ENCODE assay signal across 11 mouse cellular contexts in genomic region chr9:102297986-102298385, GRCm38 (mm10). TPM values are rescaled to one million over a fixed set of nuclear protein-coding genes. Genes with fewer than 3 reads are reported as not detected.
DNase-seq lines count a peak whose midpoint lies in the region; ATAC-seq and TF ChIP-seq lines count a peak whose summit lies in the region.
"Had no signal": no experiment of that assay in that cellular context is flagged by ENCODE, and none has a peak within 500 bp of the region (broad histone marks: within the 10 kb centered on the region; RNA-seq: fewer than 3 reads in every experiment).

No protein-coding gene starts in this region.

- no peak overlapping the region for H3K27ac ChIP-seq in midbrain, postnatal 0 days (ENCODE audit: low read depth, low read length)
- H3K27ac ChIP-seq in midbrain, embryonic 10.5 days (replicated peaks) = no peak overlapping the region
- H3K27ac ChIP-seq in cerebellum, adult 2 months (ENCODE audit: insufficient read depth, low read length) = 0 out of 2 replicates have a peak overlapping the region, but pooled peaks have one; percentile 51
- peak overlapping the region; percentile 44; the same call in 1 of the 2 replicates for H3K27ac ChIP-seq in forebrain, embryonic 14.5 days (ENCODE audit: low read depth, low read length)
- H3K27ac ChIP-seq in intestine, embryonic 16.5 days (ENCODE audit: low read length) = no peak overlapping the region
- H3K27ac ChIP-seq: liver, embryonic 14.5 days; midbrain, embryonic 12.5 days had no signal

- 61% methylated on average over 5 of the region's 5 CpGs for WGBS in midbrain, postnatal 0 days
- WGBS in midbrain, embryonic 10.5 days = 89% methylated on average over 5 of the region's 5 CpGs
- WGBS in cerebellum, adult 2 months = 5% methylated on average over 5 of the region's 5 CpGs
- 53% methylated on average over 5 of the region's 5 CpGs for WGBS in forebrain, embryonic 14.5 days
- WGBS in intestine, embryonic 16.5 days = 81% methylated on average over 5 of the region's 5 CpGs

- no peak for TF ChIP-seq POLR2A in cerebellum, adult 2 months (IDR thresholded peaks at IDR 0.05; ENCODE audit: borderline replicate concordance, insufficient read depth, low read length)

- H3K27me3 ChIP-seq in midbrain, postnatal 0 days (ENCODE audit: insufficient read depth, low read length) = no peaks in the 10 kb centered on the region
- H3K27me3 ChIP-seq in midbrain, embryonic 10.5 days (ENCODE audit: low read depth, poor library complexity, severe bottlenecking) = no peaks in the 10 kb centered on the region
- H3K27me3 ChIP-seq in cerebellum, adult 2 months (ENCODE audit: control insufficient read depth, insufficient read depth, low read length) = no peaks in the 10 kb centered on the region
- no peaks in the 10 kb centered on the region for H3K27me3 ChIP-seq in forebrain, embryonic 14.5 days (replicated peaks; ENCODE audit: control insufficient read depth, insufficient read depth, low read length)
- H3K27me3 ChIP-seq in intestine, embryonic 16.5 days (replicated peaks; ENCODE audit: control insufficient read depth, insufficient read depth, low read length) = no peaks in the 10 kb centered on the region
- H3K27me3 ChIP-seq: midbrain, embryonic 12.5 days had no signal

- no peak for ATAC-seq in midbrain, postnatal 0 days (ENCODE audit: low FRiP score)
- ATAC-seq in forebrain, embryonic 14.5 days = peak; percentile 83
- no peak for ATAC-seq in intestine, embryonic 16.5 days
- no peak for ATAC-seq in megakaryocyte, adult 5-6 weeks (ENCODE audit: poor library complexity, severe bottlenecking)

- H3K4me3 ChIP-seq in midbrain, postnatal 0 days (ENCODE audit: low read depth, low read length) = no peak overlapping the region
- no peak overlapping the region for H3K4me3 ChIP-seq in midbrain, embryonic 10.5 days
- no peak overlapping the region for H3K4me3 ChIP-seq in cerebellum, adult 2 months (replicated peaks; ENCODE audit: insufficient read depth, low read depth, low read length)
- no peak overlapping the region for H3K4me3 ChIP-seq in forebrain, embryonic 14.5 days (ENCODE audit: low read depth, low read length)
- H3K4me3 ChIP-seq in intestine, embryonic 16.5 days (ENCODE audit: low read length) = no peak overlapping the region
- H3K4me3 ChIP-seq: midbrain, embryonic 12.5 days had no signal

- DNase-seq in midbrain, postnatal 0 days (ENCODE audit: low spot score) = peak; percentile 70
- no peak for DNase-seq in midbrain, embryonic 10.5 days (ENCODE audit: low spot score)
- DNase-seq in cerebellum, adult 2 months = peak; percentile 96 to 97
- peak; percentile 85 for DNase-seq in forebrain, embryonic 14.5 days (ENCODE audit: low spot score)
- DNase-seq in adrenal gland, adult 18-20 months (ENCODE audit: low spot score in 2 of 2) = no peak
- DNase-seq: heart, postnatal 10 days; lung, postnatal 14 days had no signal

- no peak overlapping the region for H3K9ac ChIP-seq in midbrain, postnatal 0 days (replicated peaks; ENCODE audit: low read length, poor library complexity, severe bottlenecking)
- no peak overlapping the region for H3K9ac ChIP-seq in forebrain, embryonic 14.5 days (ENCODE audit: low read length)
- H3K9ac ChIP-seq in intestine, embryonic 16.5 days (ENCODE audit: low read depth, low read length) = no peak overlapping the region
- H3K9ac ChIP-seq: liver, embryonic 14.5 days; midbrain, embryonic 12.5 days had no signal

- no peak for TF ChIP-seq CTCF in midbrain, postnatal 0 days (IDR thresholded peaks at IDR 0.05)
- TF ChIP-seq CTCF in cerebellum, adult 2 months (IDR thresholded peaks at IDR 0.05; ENCODE audit: borderline replicate concordance, insufficient read depth, low read depth, low read length) = no peak

- no peaks in the 10 kb centered on the region for H3K4me1 ChIP-seq in midbrain, postnatal 0 days (ENCODE audit: insufficient read depth, low read length)
- peaks cover 13% of the 10 kb centered on the region for H3K4me1 ChIP-seq in midbrain, embryonic 10.5 days
- peaks cover 53% of the 10 kb centered on the region for H3K4me1 ChIP-seq in cerebellum, adult 2 months (ENCODE audit: control insufficient read depth, insufficient read depth, low read length)
- H3K4me1 ChIP-seq in forebrain, embryonic 14.5 days (ENCODE audit: control insufficient read depth, insufficient read depth, low read length) = peaks cover 13% of the 10 kb centered on the region
- H3K4me1 ChIP-seq in intestine, embryonic 16.5 days (ENCODE audit: control insufficient read depth, insufficient read depth, low read length) = no peaks in the 10 kb centered on the region

- H3K9me3 ChIP-seq in midbrain, postnatal 0 days (ENCODE audit: low read length) = no peaks in the 10 kb centered on the region
- H3K9me3 ChIP-seq in midbrain, embryonic 10.5 days (replicated peaks) = no peaks in the 10 kb centered on the region
- H3K9me3 ChIP-seq in forebrain, embryonic 14.5 days (replicated peaks; ENCODE audit: control insufficient read depth, low read length) = no peaks in the 10 kb centered on the region
- no peaks in the 10 kb centered on the region for H3K9me3 ChIP-seq in intestine, embryonic 16.5 days (ENCODE audit: control insufficient read depth, low read length)
- H3K9me3 ChIP-seq: midbrain, embryonic 12.5 days had no signal

- H3K4me2 ChIP-seq in midbrain, postnatal 0 days (ENCODE audit: low read depth, low read length, poor library complexity, severe bottlenecking) = no peak overlapping the region
- H3K4me2 ChIP-seq in forebrain, embryonic 14.5 days (ENCODE audit: low read length) = no peak overlapping the region
- H3K4me2 ChIP-seq in intestine, embryonic 16.5 days (ENCODE audit: low read depth, low read length) = no peak overlapping the region
- H3K4me2 ChIP-seq: midbrain, embryonic 12.5 days had no signal

- no peaks in the 10 kb centered on the region; the same call in 1 of the 2 replicates for H3K36me3 ChIP-seq in midbrain, postnatal 0 days (ENCODE audit: insufficient read depth, low read length)
- H3K36me3 ChIP-seq in midbrain, embryonic 10.5 days = no peaks in the 10 kb centered on the region
- H3K36me3 ChIP-seq in forebrain, embryonic 14.5 days (ENCODE audit: control insufficient read depth, insufficient read depth, low read length) = no peaks in the 10 kb centered on the region
- no peaks in the 10 kb centered on the region for H3K36me3 ChIP-seq in intestine, embryonic 16.5 days (ENCODE audit: control insufficient read depth, insufficient read depth, low read length)

RNA-seq across cellular contexts. Expression of gene Ephb1, which starts 56.5 kb away (rescaled TPM):
- 85.9 and 99.8 TPM in 2 replicates for total RNA-seq in midbrain, postnatal 0 days (2014; rRNA removed)
- polyA plus RNA-seq in midbrain, postnatal 0 days (2015; fragmentation: Nextera tagmentation; extraction: Ambion mirVana) = 67.7 and 69.4 TPM in 2 replicates
- polyA plus RNA-seq in midbrain, embryonic 10.5 days (2016; fragmentation: Nextera tagmentation; extraction: Ambion mirVana) = 9.5 and 14.7 TPM in 2 replicates
- polyA plus RNA-seq in cerebellum, adult 2 months (2012; rRNA removed) = 37.5 and 48.1 TPM in 2 replicates
- 27.8 and 32.5 TPM in 2 replicates for polyA plus RNA-seq in forebrain, embryonic 14.5 days (2014; fragmentation: Nextera tagmentation; extraction: Ambion mirVana)
- 5.0 and 5.1 TPM in 2 replicates for polyA plus RNA-seq in intestine, embryonic 16.5 days (2015; fragmentation: Nextera tagmentation; extraction: Ambion mirVana)
- total RNA-seq in megakaryocyte, adult 5-6 weeks (2015) = not detected in 2 replicates
- not detected in 2 replicates for total RNA-seq in megakaryocyte, adult 5-6 weeks (2017)
- 1 to 10 TPM; 1.8 to 2.1 TPM for total RNA-seq in adrenal gland, adult 18-20 months (2021)

Comparison
In these comparisons a context has a peak if more than half of its experiments do, and no peak if none do; other contexts are left out.
1. DNase-seq: peak in midbrain, postnatal 0 days (single experiment), cerebellum, adult 2 months (2 of 2) and forebrain, embryonic 14.5 days (single experiment); none in midbrain, embryonic 10.5 days (single experiment) and adrenal gland, adult 18-20 months (0 of 2).
2. H3K27ac ChIP-seq: peak in cerebellum, adult 2 months (single experiment) and forebrain, embryonic 14.5 days (single experiment); none in midbrain, postnatal 0 days (single experiment), midbrain, embryonic 10.5 days (single experiment) and intestine, embryonic 16.5 days (single experiment).